Mouse (Mus musculus): ENCODE data around the gene Ryr3. TPM values are rescaled to one million over a fixed set of nuclear protein-coding genes. Genes with fewer than 3 reads are reported as not detected.

Gene Ryr3
- 1 to 10 TPM in 1 of 2 experiments, under 1 TPM in 1; 0.30 to 3.4 TPM for total RNA-seq (2021)
- long read RNA-seq, experiment 1, partial matches to known transcripts: 0 of 1 reads
- long read RNA-seq, experiment 1, other reads (novel, unspliced or antisense): 1 of 1 reads
- long read RNA-seq, experiment 2: 0 reads

- DNase-seq: peak; percentile 15
These were observed at the start of gene Ryr3 for GRCm38 (mm10) chr2:113216746-113217461. TSS of gene Ryr3 (minus strand) at chr2:113217096.

GRCm38 (mm10) chr2:113238871-113239270 lies 22.0 kb upstream of the Ryr3 start:
- DNase-seq: no peak

- DNase-seq: no peak
These were observed 20.1 kb upstream of the Ryr3 start for GRCm38 (mm10) chr2:113236993-113237392.

GRCm38 (mm10) chr2:113234559-113234958 lies 17.7 kb upstream of the Ryr3 start:
- peak; percentile 30 for DNase-seq

- no peak for DNase-seq
These were observed 16.5 kb upstream of the Ryr3 start for GRCm38 (mm10) chr2:113233356-113233755.

GRCm38 (mm10) chr2:113216105-113216745 lies 671 bp downstream of the Ryr3 start:
- no peak for DNase-seq

GRCm38 (mm10) chr2:113210023-113210422 lies 6.9 kb downstream of the Ryr3 start:
- no peak for DNase-seq

GRCm38 (mm10) chr2:113209263-113209662 lies 7.6 kb downstream of the Ryr3 start:
- no peak for DNase-seq

GRCm38 (mm10) chr2:113202857-113203256 lies 14.0 kb downstream of the Ryr3 start:
- no peak for DNase-seq

- no peak for DNase-seq
These were observed 17.7 kb downstream of the Ryr3 start for GRCm38 (mm10) chr2:113199030-113199679.

GRCm38 (mm10) chr2:113187158-113187557 lies 29.7 kb downstream of the Ryr3 start:
- no peak for DNase-seq

GRCm38 (mm10) chr2:113181701-113182100 lies 35.2 kb downstream of the Ryr3 start:
- no peak for DNase-seq

- DNase-seq: no peak
These were observed 38.8 kb downstream of the Ryr3 start for GRCm38 (mm10) chr2:113178047-113178446.

- DNase-seq: no peak
These were observed 40.6 kb downstream of the Ryr3 start for GRCm38 (mm10) chr2:113176337-113176736.

GRCm38 (mm10) chr2:113168096-113168495 lies 48.8 kb downstream of the Ryr3 start:
- no peak for DNase-seq

GRCm38 (mm10) chr2:113161494-113161893 lies 55.4 kb downstream of the Ryr3 start:
- DNase-seq: no peak

GRCm38 (mm10) chr2:113137766-113138165 lies 79.1 kb downstream of the Ryr3 start:
- no peak for DNase-seq

GRCm38 (mm10) chr2:113123476-113123875 lies 93.4 kb downstream of the Ryr3 start:
- no peak for DNase-seq

- no peak for DNase-seq
These were observed 97.8 kb downstream of the Ryr3 start for GRCm38 (mm10) chr2:113119080-113119479.

- no peak for DNase-seq
These were observed 100.1 kb downstream of the Ryr3 start for GRCm38 (mm10) chr2:113116788-113117187.

GRCm38 (mm10) chr2:113115897-113116283 lies 101.0 kb downstream of the Ryr3 start:
- DNase-seq: no peak

GRCm38 (mm10) chr2:113115248-113115896 lies 101.5 kb downstream of the Ryr3 start:
- DNase-seq: no peak

- DNase-seq: no peak
These were observed 112.3 kb downstream of the Ryr3 start for GRCm38 (mm10) chr2:113104609-113105008.

All from adrenal gland, postnatal 10 days (tissue).